Mouse (Mus musculus) CH12.LX (cell line): ENCODE measurements at regions not wholly inside any gene's neighbourhood (a gene's known extent, or its start where the extent isn't known, plus 50 kb on each side); places are given as distances from the start of the nearest gene placed in this dataset.

Experiments used
- DNase-seq: peaks from one replicate; pipeline ENCODE4 v3.0.0-alpha.2; 2013; ENCODE audit errors: extremely low read depth
- H3K27ac ChIP-seq: 2 replicates; pipeline ENCODE4 v1.5.1; 2012; ENCODE audit warnings: low read depth, mild to moderate bottlenecking, control low read depth, moderate library complexity; ENCODE audit not compliant: insufficient read depth
- H3K27me3 ChIP-seq: replicated peaks from 2 replicates; pipeline ENCODE3; 2012; ENCODE audit warnings: inconsistent platforms
- H3K36me3 ChIP-seq, 2 experiments: replicated peaks in 1 of 2; 2 replicates each; pipeline versions ENCODE3 to v1.6.1; 2012; ENCODE audit warnings: inconsistent platforms in 1 of 2, low read length in 1 of 2, mild to moderate bottlenecking in 1 of 2, mixed read lengths in 1 of 2, moderate library complexity in 1 of 2; ENCODE audit not compliant: control insufficient read depth in 1 of 2, insufficient read depth in 1 of 2
- H3K4me1 ChIP-seq, 2 experiments: 2 replicates each; pipeline ENCODE4 v1.6.1; 2012; ENCODE audit warnings: inconsistent platforms in 1 of 2, moderate library complexity in 1 of 2; ENCODE audit not compliant: insufficient read depth in 2 of 2, control insufficient read depth in 1 of 2
- H3K4me2 ChIP-seq: 2 replicates; pipeline ENCODE4 v1.6.1; 2012; ENCODE audit warnings: low read depth, mild to moderate bottlenecking, control low read depth; ENCODE audit not compliant: poor library complexity, insufficient read depth, severe bottlenecking
- H3K4me3 ChIP-seq, 3 experiments: fragments of 150-350 bp in 1 of 3; sonication (generic) in 1 of 3; replicated peaks in 1 of 3; 2 replicates each; pipeline versions ENCODE3 to v1.5.1; 2011 to 2012; ENCODE audit warnings: low read depth in 2 of 3, low read length in 2 of 3, mild to moderate bottlenecking in 2 of 3, moderate library complexity in 2 of 3, control low read depth in 1 of 3, improper control_type of control experiment in 1 of 3, inconsistent platforms in 1 of 3, mixed read lengths in 1 of 3; ENCODE audit not compliant: poor library complexity in 1 of 3
- H3K79me2 ChIP-seq: replicated peaks from 2 replicates; pipeline ENCODE4 v1.6.1; 2012; ENCODE audit warnings: mild to moderate bottlenecking, moderate library complexity; ENCODE audit not compliant: control insufficient read depth, poor library complexity, insufficient read depth, severe bottlenecking; ENCODE audit errors: extremely low read depth
- H3K9ac ChIP-seq: 2 replicates; pipeline ENCODE4 v1.6.1; 2012; ENCODE audit warnings: low read depth, mild to moderate bottlenecking, control low read depth, moderate library complexity; ENCODE audit not compliant: insufficient read depth
- H3K9me3 ChIP-seq: replicated peaks from 2 replicates; pipeline ENCODE3; 2012; ENCODE audit warnings: low read length, inconsistent platforms, mixed read lengths
- BHLHE40 ChIP-seq: IDR thresholded peaks from 2 replicates; pipeline ENCODE4 v1.6.1; 2011; ENCODE audit warnings: mild to moderate bottlenecking, low read depth, low read length, improper control_type of control experiment
- CHD2 ChIP-seq: IDR thresholded peaks from 2 replicates; pipeline ENCODE4 v1.6.1; 2011; ENCODE audit warnings: low read length, improper control_type of control experiment
- CTCF ChIP-seq, 2 experiments: IDR thresholded peaks in 1 of 2; conservative IDR thresholded peaks in 1 of 2; 2 replicates each; pipeline ENCODE4 v1.5.1; 2011 to 2012; ENCODE audit warnings: low read depth in 2 of 2, low read length in 2 of 2, improper control_type of control experiment in 1 of 2, inconsistent platforms in 1 of 2, mild to moderate bottlenecking in 1 of 2, moderate library complexity in 1 of 2
- E2F4 ChIP-seq: IDR thresholded peaks from 2 replicates; pipeline ENCODE4 v1.6.1; 2011; ENCODE audit warnings: low read depth, low read length, improper control_type of control experiment; ENCODE audit not compliant: insufficient replicate concordance
- ELF1 ChIP-seq: IDR thresholded peaks from 2 replicates; pipeline ENCODE4 v1.6.1; 2014; ENCODE audit warnings: low read depth, mild to moderate bottlenecking, inconsistent platforms, low read length, improper control_type of control experiment
- HCFC1 ChIP-seq: IDR thresholded peaks from 2 replicates; pipeline ENCODE4 v1.6.1; 2012; ENCODE audit warnings: low read depth, mild to moderate bottlenecking, inconsistent platforms, low read length, improper control_type of control experiment
- IRF4 ChIP-seq: IDR thresholded peaks from 2 replicates; pipeline ENCODE4 v1.6.1; 2014; ENCODE audit warnings: low read depth, mild to moderate bottlenecking, inconsistent platforms, low read length, improper control_type of control experiment
- JUN ChIP-seq: IDR thresholded peaks from 2 replicates; pipeline ENCODE4 v1.6.1; 2011; ENCODE audit warnings: low read depth, mild to moderate bottlenecking, low read length, improper control_type of control experiment, moderate library complexity; ENCODE audit not compliant: insufficient read depth
- JUND ChIP-seq: conservative IDR thresholded peaks from 2 replicates; pipeline ENCODE4 v1.6.1; 2011; ENCODE audit warnings: low read depth, low read length, improper control_type of control experiment
- KAT2A ChIP-seq: IDR thresholded peaks from 2 replicates; pipeline ENCODE4 v1.6.1; 2012; ENCODE audit warnings: low read length, improper control_type of control experiment, inconsistent platforms; ENCODE audit not compliant: insufficient replicate concordance
- MAX ChIP-seq: IDR thresholded peaks from 2 replicates; pipeline ENCODE4 v1.6.1; 2011; ENCODE audit warnings: low read length, improper control_type of control experiment
- MXI1 ChIP-seq: IDR thresholded peaks from 2 replicates; pipeline ENCODE4 v1.6.1; 2011; ENCODE audit warnings: mild to moderate bottlenecking, low read depth, low read length, improper control_type of control experiment
- NELFE ChIP-seq: IDR thresholded peaks from 2 replicates; pipeline ENCODE4 v1.6.1; 2011; ENCODE audit warnings: low read depth, low read length, improper control_type of control experiment
- PAX5 ChIP-seq: IDR thresholded peaks from 2 replicates; pipeline ENCODE4 v1.6.1; 2012; ENCODE audit warnings: low read length, inconsistent platforms, mixed read lengths
- POLR2A ChIP-seq: IDR thresholded peaks from 2 replicates; pipeline ENCODE4 v1.6.1; 2011; ENCODE audit warnings: low read depth, mild to moderate bottlenecking, improper control_type of control experiment, low read length
- SMC3 ChIP-seq: IDR thresholded peaks from 2 replicates; pipeline ENCODE4 v1.6.1; 2011; ENCODE audit warnings: low read depth, low read length, improper control_type of control experiment
- TCF12 ChIP-seq: IDR thresholded peaks from 2 replicates; pipeline ENCODE4 v1.6.1; 2014; ENCODE audit warnings: low read depth, mild to moderate bottlenecking, inconsistent platforms, low read length, improper control_type of control experiment
- UBTF ChIP-seq: IDR thresholded peaks from 2 replicates; pipeline ENCODE4 v1.6.1; 2012; ENCODE audit warnings: low read depth, mild to moderate bottlenecking, inconsistent platforms, low read length, improper control_type of control experiment, moderate library complexity
- USF1 ChIP-seq: IDR thresholded peaks from 2 replicates; pipeline ENCODE4 v1.6.1; 2014; ENCODE audit warnings: low read depth, mild to moderate bottlenecking, inconsistent platforms, low read length, improper control_type of control experiment
- USF2 ChIP-seq: conservative IDR thresholded peaks from 2 replicates; pipeline ENCODE4 v1.6.1; 2011; ENCODE audit warnings: low read depth, low read length, improper control_type of control experiment
- dilution Hi-C: fragments of 300-500 bp; cut with MboI; formaldehyde crosslinking; loops from 2 replicates; pipeline ENCODE4 v1.14.3; 2020; ENCODE audit warnings: low sequenced_read_pairs; ENCODE audit not compliant: extremely low pct_unique_long_range_greater_than_20kb, extremely low pct_ligation_motif_present
- in situ Hi-C: fragments of 300-500 bp; cut with MboI; formaldehyde crosslinking; loops from 3 replicates; pipeline ENCODE4 v1.14.3; 2019; ENCODE audit warnings: low sequenced_read_pairs, low pct_ligation_motif_present, low pct_unique_long_range_greater_than_20kb, mixed read lengths

DNA sequence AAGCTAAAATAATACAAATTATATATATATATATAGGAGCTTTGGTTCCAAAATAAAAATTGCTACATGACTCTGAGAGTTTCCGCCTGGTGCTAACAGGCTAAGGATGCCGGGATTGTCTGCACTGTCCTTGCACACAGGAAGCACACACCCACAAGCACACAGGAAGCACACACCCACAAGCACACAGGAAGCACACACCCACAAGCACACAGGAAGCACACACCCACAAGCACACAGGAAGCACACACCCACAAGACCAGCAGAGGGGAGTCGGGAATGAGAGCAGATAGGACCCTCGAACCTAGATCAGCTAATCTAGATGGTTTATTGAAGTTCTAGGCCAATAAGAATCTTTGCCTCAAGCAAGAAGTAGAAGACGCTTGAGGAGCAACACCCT is 156.9 kb downstream of the Setd4 start:
- H3K4me1 ChIP-seq, result no peaks in the 10 kb centered on the region
- no peak overlapping the region for H3K4me3 ChIP-seq
- no peaks in the 10 kb centered on the region for H3K36me3 ChIP-seq
- H3K4me2 ChIP-seq, result no peak overlapping the region
- H3K27me3 ChIP-seq, result no peaks in the 10 kb centered on the region
- H3K79me2 ChIP-seq, result no peaks in the 10 kb centered on the region
- in situ Hi-C loops (loop anchor here (25.0 kb wide), 1 partner anchor 460 kb away; no protein-coding TSS in a partner anchor), dilution Hi-C loops (no loop called here)
- TF ChIP-seq SMC3 (no peak), CHD2 (peak; percentile 49; the same call in 1 of the 2 replicates), HCFC1 (peak; percentile 67)
- no peak overlapping the region for H3K9ac ChIP-seq
- DNase-seq, result no peak
- peaks cover 7% of the 10 kb centered on the region for H3K9me3 ChIP-seq
- H3K27ac ChIP-seq, result no peak overlapping the region

DNA sequence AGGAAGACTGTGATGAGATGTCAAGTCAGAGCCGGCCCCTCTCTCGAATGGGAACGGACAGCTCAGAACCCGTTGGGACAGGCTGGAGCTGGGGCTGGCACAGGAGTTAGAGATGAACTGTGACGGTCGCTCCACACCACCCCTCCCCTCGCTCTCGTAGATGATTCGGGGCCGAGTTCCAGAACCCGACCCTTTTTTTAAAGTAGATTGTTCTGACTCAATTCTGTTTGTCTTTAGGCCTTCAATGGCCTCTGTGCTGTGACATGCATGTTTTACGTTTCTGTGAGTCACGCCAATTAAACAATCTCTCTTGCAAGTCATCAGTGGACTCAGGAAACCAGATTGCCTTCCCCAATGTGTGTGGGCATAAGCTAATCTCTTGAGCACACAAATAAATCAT is 157.7 kb downstream of the Setd4 start:
- H3K27me3 ChIP-seq, result no peaks in the 10 kb centered on the region
- no peak overlapping the region for H3K4me3 ChIP-seq
- in situ Hi-C loops, result loop anchor here (25.0 kb wide), 1 partner anchor 459 kb away; no protein-coding TSS in a partner anchor
- no peak overlapping the region for H3K9ac ChIP-seq
- H3K9me3 ChIP-seq, result peaks cover 7% of the 10 kb centered on the region
- dilution Hi-C loops, result no loop called here
- H3K27ac ChIP-seq, result no peak overlapping the region
- H3K79me2 ChIP-seq, result no peaks in the 10 kb centered on the region
- no peak for DNase-seq
- H3K36me3 ChIP-seq, result no peaks in the 10 kb centered on the region
- TF ChIP-seq BHLHE40 (no peak), CTCF (conservative IDR thresholded peaks at IDR 0.05 in 1 of 2, IDR thresholded peaks at IDR 0.05 in 1 of 2; ENCODE audit: low read depth in 2 of 2, low read length in 2 of 2) (no peak), PAX5 (no peak), IRF4 (no peak), JUND (no peak), NELFE (no peak), USF1 (no peak), UBTF (no peak), MAX (no peak), POLR2A (no peak), JUN (no peak), HCFC1 (no peak), KAT2A (no peak), ELF1 (no peak), E2F4 (no peak), TCF12 (no peak), MXI1 (no peak), USF2 (no peak)
- no peak overlapping the region for H3K4me2 ChIP-seq
- H3K4me1 ChIP-seq, result no peaks in the 10 kb centered on the region
